Mouse (Mus musculus) adrenal gland, adult 18-20 months (tissue): ENCODE measurements around the gene Nlrp14. TPM values are rescaled to one million over a fixed set of nuclear protein-coding genes. Genes with fewer than 3 reads are reported as not detected.
"Not testable (repeated sequence)": the region's sequence is repeated elsewhere in the genome, so short reads cannot be mapped to it uniquely, and the experiment has no call there.

ENCODE experiments used
- DNase-seq, 2 experiments: peaks; one replicate each; pipeline ENCODE4 v3.0.0; 2021 to 2022; ENCODE audit warnings: low spot score in 2 of 2
- long read RNA-seq, 2 experiments: library from polyadenylated mRNA; stranded (forward); transcript quantifications; one replicate each; pipeline ENCODE4 v2.0.0; 2021
- total RNA-seq, 2 experiments: library from RNA; stranded (reverse); gene quantifications; 1 replicate in 1 of 2; 2 replicates in 1 of 2; pipeline ENCODE4 v1.2.3; 2021

Gene Nlrp14
- not detected for total RNA-seq
- long read RNA-seq, experiment 1 = 0 reads
- long read RNA-seq, experiment 2 = 0 reads

DNA sequence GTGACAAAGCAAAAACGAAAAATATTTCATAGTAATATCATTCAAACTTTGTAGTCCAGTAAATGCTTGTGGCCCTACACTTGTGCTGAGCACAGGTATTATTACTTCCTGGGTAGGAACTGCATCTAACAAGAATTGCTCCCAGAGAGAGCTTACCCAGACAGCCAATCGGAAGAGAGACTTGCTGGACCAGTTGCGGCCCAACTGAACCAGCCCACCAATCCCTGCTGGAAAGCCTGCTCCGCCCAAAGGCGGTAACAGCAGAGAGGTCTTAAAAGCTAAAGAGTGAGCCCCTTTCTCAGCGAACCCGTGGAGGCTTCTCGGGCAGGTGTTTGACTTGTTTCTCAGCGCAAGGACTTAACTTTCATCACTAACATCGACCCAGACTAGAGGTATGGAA, at the start of gene Nlrp14:
Gene Nlrp14 (plus strand): TSS at position 301 of the 400 bp plus-strand sequence.
- no peak for DNase-seq

GRCm38 (mm10) chr7:107130983-107131382, 35.8 kb upstream of the Nlrp14 start, which contains the start of gene Olfr715:
Gene Olfr715, minus strand, starts transcription at chr7:107131083.
- not testable (repeated sequence) for DNase-seq

- DNase-seq = not testable (repeated sequence)
These were observed 28.8 kb upstream of the Nlrp14 start, which contains the start of gene Olfr716 for GRCm38 (mm10) chr7:107138027-107138426. Gene Olfr716, plus strand, starts transcription at chr7:107138327.

GRCm38 (mm10) chr7:107180406-107180805, 13.6 kb downstream of the Nlrp14 start:
- DNase-seq = no peak

- no peak for DNase-seq
These were observed 35.0 kb downstream of the Nlrp14 start for GRCm38 (mm10) chr7:107201817-107202216.

DNA sequence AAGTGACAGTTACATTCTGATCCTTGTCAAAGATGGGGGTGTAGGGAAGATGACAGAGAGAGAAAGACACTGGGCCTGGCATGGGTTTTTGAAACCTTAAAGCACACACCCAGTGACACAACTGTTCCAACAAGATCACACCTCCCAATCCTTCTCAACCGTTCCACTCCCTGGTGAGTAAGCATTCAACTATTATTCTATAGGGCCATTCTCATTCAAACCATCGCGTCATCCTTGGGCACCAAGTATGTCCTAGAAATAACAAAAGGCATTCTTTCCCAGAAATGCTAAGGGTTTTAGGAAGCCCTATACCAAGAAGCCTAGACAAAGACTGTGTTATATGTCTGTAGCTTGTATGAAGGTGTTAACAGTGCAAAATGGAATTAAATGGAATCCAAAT, 41.1 kb downstream of the Nlrp14 start:
- no peak for DNase-seq

DNA sequence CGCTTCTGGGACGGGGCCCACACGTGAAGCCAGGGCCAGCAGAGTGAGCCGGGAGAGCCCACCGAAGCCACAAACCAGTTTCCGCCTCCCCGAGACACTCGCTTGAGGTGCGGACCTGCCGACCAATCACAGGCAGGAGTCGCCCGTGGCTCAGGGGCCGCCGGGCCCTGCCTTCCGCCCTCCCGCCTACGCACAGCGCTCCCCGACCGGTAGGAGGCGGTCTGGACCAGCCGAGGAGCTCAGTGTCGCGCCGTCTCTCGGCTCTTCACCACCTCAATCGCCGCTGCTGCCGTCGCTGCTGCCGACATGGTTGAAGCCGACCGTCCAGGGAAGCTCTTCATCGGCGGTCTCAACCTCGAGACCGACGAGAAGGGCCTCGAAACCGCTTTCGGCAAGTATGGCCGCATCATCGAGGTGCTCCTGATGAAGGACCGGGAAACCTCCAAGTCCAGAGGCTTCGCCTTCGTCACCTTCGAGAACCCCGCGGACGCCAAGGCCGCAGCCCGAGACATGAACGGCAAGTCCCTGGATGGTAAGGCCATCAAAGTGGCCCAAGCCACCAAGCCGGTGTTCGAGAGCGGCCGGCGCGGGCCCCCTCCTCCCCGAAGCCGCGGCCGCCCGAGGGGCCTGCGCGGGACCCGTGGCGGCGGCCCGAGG, 42.5 kb downstream of the Nlrp14 start, which contains the start of gene Rbmxl2:
Gene Rbmxl2 (plus strand): TSS at position 242 of the 657 bp plus-strand sequence.
- DNase-seq = no peak

GRCm38 (mm10) chr7:107210126-107210576, 43.4 kb downstream of the Nlrp14 start:
- DNase-seq = no peak

- DNase-seq = no peak
These were observed 48.9 kb downstream of the Nlrp14 start for GRCm38 (mm10) chr7:107215723-107216122.

DNA sequence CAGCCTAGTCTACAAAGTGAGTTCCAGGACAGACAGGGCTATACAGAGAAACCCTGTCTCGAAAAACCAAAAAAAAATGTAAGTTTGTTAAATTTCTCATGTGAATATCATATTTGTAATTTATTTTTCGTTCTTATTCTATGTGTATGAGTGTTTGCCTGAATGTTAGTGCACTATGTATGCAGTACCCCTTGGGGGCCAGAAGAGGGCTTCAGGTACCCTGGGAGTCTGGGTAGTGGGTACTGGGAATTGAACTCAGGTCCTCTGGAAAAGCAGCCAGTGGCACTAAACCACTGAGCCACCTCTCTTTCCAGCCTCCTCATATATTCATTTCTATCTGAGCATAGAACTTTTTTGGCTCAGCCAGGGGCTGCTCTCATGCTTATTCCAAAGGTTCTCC, 50.1 kb downstream of the Nlrp14 start:
- DNase-seq = no peak

DNA sequence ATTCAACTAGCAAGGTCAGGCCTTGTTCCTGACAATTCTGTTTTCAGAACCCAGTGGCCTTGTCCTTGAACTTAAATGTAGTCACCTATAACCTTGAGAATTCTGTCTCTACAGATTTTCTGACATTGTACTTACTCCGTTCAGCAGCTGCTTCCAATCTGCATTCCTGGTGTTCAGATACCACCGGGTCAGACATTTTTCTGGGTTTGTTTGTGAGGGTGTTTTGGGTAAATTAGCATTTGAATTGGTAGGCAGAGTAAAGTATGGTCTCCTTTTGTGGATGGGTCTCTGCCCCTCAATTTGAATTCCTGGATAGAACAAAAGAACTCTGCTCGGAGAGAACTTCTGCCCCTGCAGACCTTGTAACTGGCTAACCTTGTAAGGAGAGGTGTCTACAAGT, 70.1 kb downstream of the Nlrp14 start:
- no peak for DNase-seq

GRCm38 (mm10) chr7:107237498-107237897, 70.7 kb downstream of the Nlrp14 start:
- DNase-seq = no peak

DNA sequence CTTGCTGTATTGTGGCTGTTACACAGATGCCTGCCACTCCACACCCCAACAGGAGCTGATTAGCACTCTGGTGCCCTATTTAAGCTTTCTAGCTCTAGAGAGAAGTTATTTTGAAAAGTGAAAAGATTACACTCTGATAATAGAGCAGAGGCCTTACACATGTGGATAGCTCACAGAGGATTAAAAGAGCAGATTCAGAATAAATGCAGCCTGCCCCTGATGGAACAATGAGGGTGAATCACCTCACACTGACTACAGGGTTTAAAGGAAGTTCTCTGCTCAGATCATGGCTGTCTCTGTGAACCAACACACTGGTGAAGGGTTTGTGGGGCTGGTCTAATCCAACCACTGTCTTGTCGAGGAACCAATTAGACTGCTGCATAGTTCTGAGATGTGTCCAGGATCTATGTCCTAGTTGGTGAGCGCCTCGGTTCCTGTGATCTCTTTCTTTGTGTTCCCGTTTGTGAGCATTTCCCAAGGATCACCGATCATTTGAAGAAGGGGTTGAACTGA, 74.6 kb downstream of the Nlrp14 start:
- no peak for DNase-seq

Other genes starting within 250 kb of the Nlrp14 start
- under 1 TPM in 1 of 2 experiments, not detected in 1; 0.07 TPM for gene Olfr709-ps1, start 234.8 kb upstream of the Nlrp14 start, total RNA-seq
- gene Olfr710, start 218.7 kb upstream of the Nlrp14 start, total RNA-seq = not detected
- not detected for gene Olfr6, start 203.1 kb upstream of the Nlrp14 start, total RNA-seq
- not detected for gene Olfr711, start 191.5 kb upstream of the Nlrp14 start, total RNA-seq
- gene Olfr2, start 160.9 kb upstream of the Nlrp14 start, total RNA-seq = not detected
- not detected for gene Olfr713, start 135.8 kb upstream of the Nlrp14 start, total RNA-seq
- not detected for gene Olfr714, start 96.0 kb upstream of the Nlrp14 start, total RNA-seq
- not detected for gene Olfr17, start 73.8 kb upstream of the Nlrp14 start, total RNA-seq
- gene Olfr715b, start 56.6 kb upstream of the Nlrp14 start, total RNA-seq = not detected
- not detected for gene Olfr715, start 35.9 kb upstream of the Nlrp14 start, total RNA-seq
- not detected for gene Olfr716, start 28.7 kb upstream of the Nlrp14 start, total RNA-seq
- gene Rbmxl2, start 42.5 kb downstream of the Nlrp14 start, total RNA-seq = not detected
- 1 to 10 TPM; 1.8 to 2.8 TPM for gene Syt9, start 203.7 kb downstream of the Nlrp14 start, total RNA-seq